Mouse (Mus musculus): ENCODE data around the gene Atg10.

- TF ChIP-seq CTCF (IDR thresholded peaks at IDR 0.05; ENCODE audit: low read depth) (no peak), EP300 (optimal IDR thresholded peaks at IDR 0.05) (no peak)
Measured at GRCm38 (mm10) chr13:91162452-91162851, 61.3 kb downstream of the Atg10 start.

All from stomach, postnatal 0 days (tissue).